ENCODE assay signal across 11 mouse cellular contexts in genomic region chr6:38992016-38992415, GRCm38 (mm10).
DNase-seq lines count a peak whose midpoint lies in the region; ATAC-seq and TF ChIP-seq lines count a peak whose summit lies in the region.
"Had no signal": no experiment of that assay in that cellular context is flagged by ENCODE, and none has a peak within 500 bp of the region (broad histone marks: within the 10 kb centered on the region; RNA-seq: fewer than 3 reads in every experiment).

No protein-coding gene starts in this region.

- 14% methylated on average over 4 of the region's 4 CpGs for WGBS in liver, postnatal 0 days (ENCODE audit: insufficient replicate concordance)

- 0 out of 2 replicates have a peak overlapping the region, but pooled peaks have one; percentile 50 for H3K27ac ChIP-seq in liver, postnatal 0 days (ENCODE audit: low read depth)
- H3K27ac ChIP-seq: limb, embryonic 10.5 days had no signal

- DNase-seq in adrenal gland, adult 8-10 months = peak; percentile 49
- DNase-seq in adrenal gland, postnatal 4 days (ENCODE audit: low spot score in 2 of 2) = no peak
- peak; percentile 31 for DNase-seq in ES-CJ7 (ENCODE audit: low read depth, low spot score)
- peak; percentile 64 for DNase-seq in liver, postnatal 0 days
- DNase-seq in heart, postnatal 25 days (ENCODE audit: low spot score) = no peak
- no peak for DNase-seq in layer of hippocampus, adult 8-10 months (ENCODE audit: low spot score in 2 of 2)
- no peak for DNase-seq in left cerebral cortex, postnatal 25 days (ENCODE audit: low spot score in 2 of 2)
- DNase-seq: thymus, postnatal 25 days had no signal

- intact Hi-C loops in heart, postnatal 25 days (cut with DNase I) = no loop called here
- intact Hi-C loops in left cerebral cortex, postnatal 25 days (cut with DNase I) = no loop called here

- peak; percentile 21; the same call in 1 of the 2 replicates for TF ChIP-seq EP300 in liver, postnatal 0 days (IDR thresholded peaks at IDR 0.05; ENCODE audit: low read depth)

- no peak overlapping the region for H3K4me2 ChIP-seq in liver, postnatal 0 days (ENCODE audit: low read depth, low read length)

- H3K4me3 ChIP-seq in liver, postnatal 0 days (ENCODE audit: low read depth, low read length) = no peak overlapping the region
- H3K4me3 ChIP-seq: limb, embryonic 10.5 days had no signal

- no peaks in the 10 kb centered on the region for H3K9me3 ChIP-seq in liver, postnatal 0 days (ENCODE audit: low read length)
- H3K9me3 ChIP-seq: limb, embryonic 10.5 days had no signal

- H3K4me1 ChIP-seq in liver, postnatal 0 days (ENCODE audit: insufficient read depth) = peaks cover 16% of the 10 kb centered on the region

- peak; percentile 89 for ATAC-seq in erythroid progenitor cell, adult 5-6 weeks (replicated peaks; ENCODE audit: low FRiP score, poor library complexity, severe bottlenecking)
- ATAC-seq in liver, postnatal 0 days = peak; percentile 91
- ATAC-seq: hindbrain, embryonic 16.5 days had no signal

- H3K27me3 ChIP-seq in liver, postnatal 0 days (ENCODE audit: insufficient read depth, low read length) = no peaks in the 10 kb centered on the region

- H3K36me3 ChIP-seq in liver, postnatal 0 days (replicated peaks; ENCODE audit: insufficient read depth, low read length) = no peaks in the 10 kb centered on the region
- H3K36me3 ChIP-seq: limb, embryonic 10.5 days had no signal

- no peak overlapping the region for H3K9ac ChIP-seq in liver, postnatal 0 days (replicated peaks)

- TF ChIP-seq CTCF in liver, postnatal 0 days (IDR thresholded peaks at IDR 0.05; ENCODE audit: low read depth) = no peak

Comparison
In these comparisons a context has a peak if more than half of its experiments do, and no peak if none do; other contexts are left out.
1. DNase-seq: peak in adrenal gland, adult 8-10 months (single experiment), ES-CJ7 (single experiment) and liver, postnatal 0 days (single experiment); none in adrenal gland, postnatal 4 days (0 of 2), heart, postnatal 25 days (single experiment), layer of hippocampus, adult 8-10 months (0 of 2) and left cerebral cortex, postnatal 25 days (0 of 2).